Mouse (Mus musculus): ENCODE measurements at regions not wholly inside any gene's neighbourhood (a gene's known extent, or its start where the extent isn't known, plus 50 kb on each side); places are given as distances from the start of the nearest gene placed in this dataset.

DNA sequence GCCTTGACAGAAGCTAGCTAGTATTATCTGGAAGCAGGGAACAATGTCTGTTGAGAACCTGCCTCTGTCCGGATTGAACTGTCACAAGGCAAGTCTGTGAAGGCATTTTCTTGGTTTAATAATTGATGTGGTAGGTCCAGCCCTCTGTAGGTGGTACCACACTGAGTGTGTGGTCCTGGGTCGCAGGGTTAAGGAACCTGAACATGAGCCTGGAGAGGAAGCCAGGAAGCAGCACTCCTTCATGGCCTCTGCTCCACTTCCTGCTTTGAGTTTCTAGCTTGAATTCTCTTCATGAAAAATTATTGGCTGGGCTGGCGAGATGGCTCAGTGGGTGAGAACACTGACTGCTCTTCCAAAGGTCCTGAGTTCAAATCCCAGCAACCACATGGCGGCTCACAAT, 104.0 kb upstream of the Adgrf1 start:
- TF ChIP-seq POLR2A (IDR thresholded peaks at IDR 0.05; ENCODE audit: extremely low read depth, insufficient read depth, low read length): no peak
- no peak for TF ChIP-seq CTCF (IDR thresholded peaks at IDR 0.05; ENCODE audit: extremely low read depth, insufficient read depth, low read length)

Data from cortical plate, adult 2 months (tissue).